Mouse (Mus musculus) testis, postnatal 14 days (tissue): Measurements from ENCODE around the gene 4930590J08Rik.

Source experiments
- DNase-seq: peaks from one replicate; pipeline ENCODE4 v3.0.0; 2021; ENCODE audit warnings: low spot score

Gene 4930590J08Rik

DNA sequence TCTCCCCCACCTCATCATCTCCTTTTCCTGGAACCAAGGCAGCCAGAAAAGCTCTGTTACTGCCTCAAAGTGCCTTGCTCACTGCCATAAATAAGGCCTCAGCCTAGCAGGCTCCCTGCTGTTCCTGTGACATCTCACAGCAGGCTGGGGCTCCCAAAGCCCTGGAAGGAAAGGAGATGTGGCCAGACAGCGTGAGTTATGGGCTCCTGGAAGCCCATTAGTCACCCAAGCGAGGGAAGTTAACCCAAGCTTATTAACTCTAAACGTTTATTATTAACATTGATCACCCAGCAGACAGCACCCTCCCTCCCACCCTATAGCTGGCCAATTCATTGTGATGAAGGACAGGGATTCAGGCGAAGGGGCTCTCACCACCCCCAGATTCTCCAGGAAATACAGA is 60.8 kb downstream of the 4930590J08Rik start:
- DNase-seq, result no peak

DNA sequence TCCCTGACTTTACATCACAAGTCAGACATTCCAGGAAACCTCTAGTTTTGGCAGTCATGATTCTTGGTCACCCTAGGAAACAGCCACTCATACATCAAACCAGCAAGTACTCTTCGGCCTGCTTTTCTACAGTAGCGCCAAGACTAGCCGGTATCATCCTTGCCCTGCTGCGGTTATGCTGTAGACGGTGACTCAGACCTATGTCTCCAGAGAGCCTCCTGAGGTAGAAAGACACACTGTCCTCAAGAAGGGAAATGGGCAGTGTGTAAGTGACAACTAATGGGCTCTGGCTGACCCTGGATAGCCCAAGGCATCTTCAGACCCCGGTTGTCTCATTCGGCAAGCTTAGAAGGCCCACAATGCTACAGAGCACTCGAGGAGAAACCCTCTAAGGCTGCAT is 62.5 kb downstream of the 4930590J08Rik start:
- no peak for DNase-seq

DNA sequence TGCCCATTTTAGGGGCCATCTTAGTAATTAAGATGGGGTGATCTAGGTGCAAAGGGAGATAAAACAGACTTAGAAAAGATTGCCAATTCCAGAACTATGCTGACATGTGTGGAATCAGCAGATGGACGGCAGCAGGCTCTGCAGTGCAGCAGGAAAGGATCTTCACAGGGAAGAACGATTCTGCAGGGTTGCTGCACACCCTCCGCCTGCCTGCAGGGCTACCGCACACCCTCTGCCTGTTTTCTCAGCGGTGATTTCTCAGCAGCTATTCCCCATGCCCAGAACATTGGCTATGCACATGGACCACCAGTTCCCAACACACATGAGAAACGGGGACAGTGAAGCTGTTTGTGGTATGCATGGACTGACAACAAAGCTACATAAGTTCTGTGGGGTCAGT is 63.4 kb downstream of the 4930590J08Rik start:
- no peak for DNase-seq

DNA sequence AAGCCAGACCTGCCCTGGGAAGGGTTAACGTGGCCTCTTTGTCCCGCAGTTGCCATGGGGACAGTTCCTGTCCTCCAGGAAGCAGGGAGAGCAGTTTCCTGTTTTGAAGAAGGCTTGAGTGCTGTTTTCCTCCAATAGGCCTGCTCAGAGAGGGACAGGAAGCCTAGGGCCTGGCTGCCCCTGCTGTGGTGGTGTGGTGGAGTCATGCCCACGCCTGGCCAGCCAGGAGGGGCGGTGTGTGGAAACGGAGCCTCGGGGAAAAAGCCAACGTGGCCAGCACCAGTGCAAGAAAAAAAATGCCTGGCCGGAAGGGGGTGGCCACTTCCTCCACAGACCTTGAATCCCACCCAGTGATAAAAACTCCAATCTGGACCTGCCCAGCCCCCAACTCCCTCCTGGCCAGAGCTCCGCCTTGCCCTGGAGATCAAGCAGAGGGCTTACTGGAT is 69.6 kb downstream of the 4930590J08Rik start:
- DNase-seq, result no peak

DNA sequence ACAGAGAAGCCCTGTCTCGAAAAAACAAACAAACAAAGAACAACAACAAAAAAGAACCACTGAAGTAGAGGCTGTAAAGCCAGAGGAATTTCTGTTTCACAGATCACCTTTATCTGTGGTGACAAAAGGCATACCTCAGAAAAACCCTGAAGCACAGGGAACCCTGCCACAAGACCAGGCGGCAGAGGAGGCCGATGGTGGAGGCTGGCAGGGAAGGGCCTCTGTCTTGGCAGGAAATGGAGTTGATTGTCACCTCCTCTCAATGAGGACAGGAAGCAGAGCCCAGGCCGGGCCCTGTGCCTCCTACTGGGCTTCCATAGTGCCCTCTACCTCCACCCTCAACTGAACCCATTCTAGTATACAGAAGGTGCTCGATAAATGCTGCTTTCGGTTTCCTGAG is 71.4 kb downstream of the 4930590J08Rik start:
- no peak for DNase-seq

DNA sequence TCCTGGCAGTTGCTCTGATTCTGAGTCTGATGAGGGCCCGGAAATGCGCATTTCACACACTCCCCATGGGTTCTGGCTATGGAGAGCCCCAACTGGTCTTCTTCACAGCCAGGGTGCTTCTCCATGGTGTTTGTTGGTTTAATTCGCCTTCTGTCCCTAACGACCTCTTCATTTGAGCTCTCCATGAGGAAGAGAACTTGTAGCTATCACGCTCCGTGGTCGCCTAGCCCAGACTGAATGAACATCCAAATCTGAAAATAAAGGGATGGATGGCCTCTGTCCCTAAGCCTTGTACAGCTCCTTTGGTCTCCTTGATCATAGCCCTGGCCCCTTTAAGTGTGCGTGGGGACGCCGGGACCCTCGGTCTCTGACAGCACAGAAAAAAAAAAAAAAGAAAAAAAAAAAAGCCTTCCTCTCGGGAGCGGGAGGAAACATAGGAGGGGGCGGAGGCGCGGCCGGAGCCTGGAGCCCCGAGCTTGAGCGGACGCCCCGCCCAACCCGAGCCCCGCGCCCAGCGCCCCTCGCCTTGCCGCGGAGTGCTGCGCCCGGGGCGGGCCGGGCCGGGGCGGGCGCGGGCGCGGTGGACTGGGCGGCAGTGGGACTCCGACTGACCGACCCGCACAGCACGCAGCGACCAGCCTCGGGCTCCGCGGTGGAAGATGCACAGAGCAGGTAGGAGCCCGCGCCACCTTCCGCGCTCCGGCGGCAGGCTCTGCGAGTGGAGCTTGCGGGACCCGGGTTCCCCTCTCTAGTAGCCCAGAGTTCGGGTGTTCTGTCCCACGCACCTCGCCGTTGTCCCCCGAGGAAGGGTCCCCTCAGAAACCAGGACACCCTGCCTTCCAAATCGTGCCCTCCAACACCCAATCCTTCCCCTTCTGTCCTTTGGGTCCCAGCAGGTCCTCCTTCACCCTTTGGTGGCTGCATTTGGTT is 76.0 kb downstream of the 4930590J08Rik start, which contains the start of gene Fgd5:
TSS of gene Fgd5 (plus strand) at position 508 of the 930 bp plus-strand sequence.
- DNase-seq, result no peak

DNA sequence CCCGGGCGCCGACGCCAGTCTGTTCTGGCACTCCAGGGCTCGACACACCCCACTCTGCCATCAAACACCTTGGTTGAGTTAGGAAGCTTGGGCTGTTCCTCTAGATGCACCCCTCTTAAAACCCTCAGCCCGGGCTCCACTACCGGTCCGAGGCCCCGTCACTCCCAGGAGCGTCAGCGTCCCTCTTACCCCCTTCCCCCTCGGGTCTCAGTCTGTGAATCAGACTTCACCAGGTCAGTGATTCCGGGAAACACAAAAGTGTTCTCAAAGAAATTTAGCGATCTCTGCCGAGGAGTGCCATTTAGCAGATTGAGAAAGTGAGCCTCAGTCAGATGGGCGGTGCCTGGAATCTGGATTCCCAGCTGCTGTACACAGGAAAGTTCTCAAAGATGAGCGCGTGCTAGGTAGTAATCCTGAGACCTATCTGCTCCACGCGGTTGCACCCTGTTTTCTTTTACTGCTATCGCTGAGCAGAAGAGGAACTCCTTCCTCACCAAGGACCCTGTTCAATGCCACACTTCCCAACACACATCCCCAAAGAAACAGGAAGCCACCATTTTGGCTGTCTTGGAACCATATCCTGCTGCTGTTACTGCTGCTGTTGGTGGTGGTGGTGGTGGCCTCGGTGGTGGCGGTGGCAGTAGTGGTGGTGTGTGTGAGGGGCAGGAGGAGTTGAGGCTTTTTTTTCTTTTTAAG is 76.8 kb downstream of the 4930590J08Rik start:
- DNase-seq, result no peak

DNA sequence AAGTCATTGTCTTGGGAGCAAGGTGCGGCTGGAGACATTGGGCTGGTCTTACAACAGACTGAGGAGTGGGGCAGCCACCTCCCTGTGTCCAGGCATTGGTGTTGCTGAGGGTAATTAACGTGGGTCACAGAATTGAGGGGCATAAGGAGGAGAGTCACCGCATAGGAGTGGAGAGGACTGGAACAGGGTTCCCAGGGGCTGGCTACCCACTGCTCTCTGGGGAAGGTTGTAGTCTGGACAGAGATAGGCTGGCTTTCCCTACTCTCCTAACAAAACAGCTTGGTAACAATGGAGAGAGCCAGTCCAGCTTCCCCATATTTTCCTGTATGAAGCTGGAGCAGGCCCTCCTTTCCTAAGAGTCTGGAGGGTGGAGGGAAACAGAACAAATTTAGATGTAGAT is 77.4 kb downstream of the 4930590J08Rik start:
- no peak for DNase-seq

DNA sequence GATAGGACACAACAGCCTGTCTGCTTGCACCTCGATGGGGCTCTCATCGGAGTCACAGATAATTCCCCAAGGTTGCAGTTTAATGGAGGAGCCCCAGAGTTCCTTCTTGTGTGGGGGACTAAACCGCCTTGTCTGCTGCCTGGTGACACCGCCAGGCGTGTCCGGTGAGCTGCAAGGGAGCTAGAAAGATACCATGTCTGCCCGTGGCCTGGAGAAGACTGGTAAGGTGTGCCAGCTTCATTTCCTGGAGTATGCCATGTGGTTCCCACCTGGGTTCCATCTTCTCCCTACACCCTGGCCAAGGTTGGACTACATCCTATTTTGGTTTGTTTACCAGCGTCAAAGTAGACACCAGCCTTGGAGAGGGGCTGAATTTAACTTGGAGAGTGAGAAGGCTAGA is 87.5 kb downstream of the 4930590J08Rik start:
- DNase-seq, result no peak

DNA sequence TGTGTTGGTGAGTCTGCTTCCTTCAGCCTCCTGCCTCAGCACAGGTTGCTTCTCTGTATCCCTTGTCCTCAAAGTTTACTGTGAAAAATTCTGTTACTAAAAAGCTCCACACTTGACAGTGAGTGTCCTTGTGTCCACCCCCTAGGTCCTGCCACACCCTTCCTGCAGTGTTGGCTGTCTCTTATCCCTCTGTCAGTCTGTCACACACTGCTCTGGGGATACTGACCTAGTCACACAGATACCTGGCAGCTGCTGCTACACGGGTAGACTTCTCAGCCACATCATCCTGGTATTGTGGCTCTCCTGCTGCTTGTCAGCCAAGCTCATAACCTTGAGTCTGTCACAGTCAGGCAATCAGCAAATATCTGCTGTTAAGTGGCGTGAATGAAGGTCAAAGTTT is 90.2 kb downstream of the 4930590J08Rik start:
- no peak for DNase-seq

DNA sequence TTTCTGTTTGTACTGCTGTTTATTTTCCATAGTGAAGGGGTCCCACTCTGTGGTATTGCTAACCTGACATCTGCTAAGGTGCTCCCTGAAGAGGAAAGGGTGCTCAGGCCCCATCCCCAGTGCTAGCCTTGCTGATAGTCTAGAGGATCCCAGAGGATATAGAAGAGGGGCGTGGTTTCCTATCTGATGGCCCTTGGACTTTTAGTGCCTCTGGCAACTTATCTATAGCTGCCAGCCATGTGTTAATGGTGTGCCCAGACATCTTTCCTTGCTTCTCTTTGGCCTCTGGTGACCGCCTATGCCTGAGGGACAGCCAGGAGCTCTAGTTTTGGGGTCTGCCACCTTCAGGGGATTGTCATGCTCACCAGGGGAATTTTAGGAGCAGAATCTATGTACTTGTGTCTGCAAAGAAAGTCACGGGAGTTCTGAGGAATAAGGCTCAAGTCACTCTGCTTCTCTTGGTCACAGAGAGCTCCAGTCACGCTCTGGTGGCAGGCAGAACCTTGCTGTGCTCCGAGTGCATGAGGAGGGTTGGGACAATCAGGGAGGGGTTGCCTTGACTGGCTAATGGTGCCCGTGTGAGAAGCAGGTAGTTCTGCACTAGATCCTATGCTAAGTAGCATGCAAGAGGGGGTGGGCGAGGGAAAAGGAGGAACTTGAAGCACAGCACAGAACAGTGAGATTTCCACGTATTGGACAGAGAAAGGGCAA is 91.3 kb downstream of the 4930590J08Rik start:
- DNase-seq, result no peak

DNA sequence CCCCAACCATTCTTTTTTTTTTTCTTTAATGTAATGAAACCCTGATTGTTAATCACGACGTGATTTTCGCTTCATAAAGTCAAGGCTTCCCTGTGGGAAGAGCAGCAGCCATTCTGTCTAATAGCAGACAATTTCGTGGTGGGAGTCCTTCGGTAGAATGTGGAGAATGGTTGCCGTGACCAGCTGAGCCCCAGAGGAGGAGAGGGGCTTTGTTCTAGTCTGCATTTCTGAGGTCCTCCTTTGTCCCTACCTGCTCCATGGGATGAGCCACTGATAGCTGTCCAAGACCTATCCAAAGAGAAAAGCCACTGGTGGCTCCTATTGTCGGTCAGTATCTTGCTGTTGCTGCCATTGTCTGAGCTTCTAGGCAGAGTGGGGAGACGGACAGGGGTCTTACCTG is 93.5 kb downstream of the 4930590J08Rik start:
- no peak for DNase-seq
